Mouse (Mus musculus) erythroid progenitor cell, adult 5-6 weeks (primary cell): ENCODE measurements around the gene Tnik. TPM values are rescaled to one million over a fixed set of nuclear protein-coding genes. Genes with fewer than 3 reads are reported as not detected.

Source experiments
- ATAC-seq: replicated peaks from 2 replicates; pipeline ENCODE4 v1.8.0; 2016; ENCODE audit warnings: moderate number of reproducible peaks, mild to moderate bottlenecking, moderate TSS enrichment, inconsistent platforms; ENCODE audit not compliant: poor library complexity, low FRiP score, severe bottlenecking
- total RNA-seq, 2 experiments: library from RNA; stranded (forward) in 1 of 2; stranded (reverse) in 1 of 2; fragments of 150-400 nt in 1 of 2; fragments of 186-747, 209-891 nt in 1 of 2; gene quantifications; 2 replicates each; pipeline versions ENCODE4 v1.2.3 to v1.2.4; 2015 to 2017; ENCODE audit warnings: low replicate concordance in 2 of 2

Gene Tnik
- total RNA-seq, 2 experiments from 2014 or later: 2.5 to 7.1 TPM

DNA sequence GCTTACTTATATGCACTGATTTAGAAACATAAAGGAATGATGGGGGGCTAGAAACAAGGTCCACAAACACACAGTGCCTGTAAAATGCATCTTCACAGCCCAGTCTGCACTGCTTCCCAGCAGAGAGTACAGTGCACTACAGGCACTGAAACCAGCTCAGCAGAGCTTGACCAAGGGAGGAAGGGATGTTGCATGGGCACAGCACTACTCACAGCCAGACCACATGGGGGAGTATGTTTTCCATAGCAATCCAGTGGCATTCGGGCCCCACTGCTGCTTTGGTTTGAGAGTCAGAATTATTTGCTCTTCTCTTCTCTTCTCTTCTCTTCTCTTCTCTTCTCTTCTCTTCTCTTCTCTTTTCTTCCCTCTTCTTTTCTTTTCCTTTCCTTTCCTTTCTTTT is 395.3 kb downstream of the Tnik start:
- no peak for ATAC-seq

DNA sequence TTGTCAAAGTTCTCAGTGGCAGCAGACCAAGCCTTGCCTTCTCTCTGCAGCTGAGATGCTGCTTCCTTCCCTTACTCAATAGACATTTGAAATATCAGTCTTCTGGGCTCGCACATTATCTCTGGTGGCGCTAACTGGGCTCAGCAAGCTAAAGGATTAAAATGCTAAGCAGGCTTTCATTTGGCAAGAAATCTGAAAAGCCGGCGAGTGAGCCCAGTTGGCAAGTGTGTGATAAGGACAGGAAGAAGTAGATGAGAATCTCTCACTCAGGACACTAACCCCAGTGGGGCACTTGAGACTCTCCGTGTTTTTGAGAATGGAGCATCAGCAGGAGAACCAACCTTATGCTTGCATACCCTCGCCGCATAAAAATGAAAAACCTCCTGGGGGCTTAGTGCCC is 417.8 kb downstream of the Tnik start:
- no peak for ATAC-seq

DNA sequence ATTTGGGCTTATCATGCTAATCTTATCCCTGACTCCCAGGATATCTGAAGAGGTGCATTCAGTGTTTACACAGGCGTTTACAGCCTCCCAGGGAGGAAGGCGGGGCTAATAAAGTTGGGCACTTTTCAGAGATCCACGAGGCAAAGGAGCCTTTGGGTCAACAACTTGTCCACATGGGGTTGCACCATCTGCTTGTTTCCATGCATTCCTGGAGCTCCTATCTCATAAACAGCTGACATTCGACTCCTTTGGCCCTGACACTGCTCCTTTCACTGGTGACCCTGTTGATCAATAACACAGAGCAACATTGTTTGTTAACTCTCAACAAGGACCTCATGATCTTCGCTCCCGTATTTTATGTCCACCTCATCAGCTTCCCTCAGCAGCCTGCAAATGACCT is 418.9 kb downstream of the Tnik start:
- ATAC-seq: no peak

DNA sequence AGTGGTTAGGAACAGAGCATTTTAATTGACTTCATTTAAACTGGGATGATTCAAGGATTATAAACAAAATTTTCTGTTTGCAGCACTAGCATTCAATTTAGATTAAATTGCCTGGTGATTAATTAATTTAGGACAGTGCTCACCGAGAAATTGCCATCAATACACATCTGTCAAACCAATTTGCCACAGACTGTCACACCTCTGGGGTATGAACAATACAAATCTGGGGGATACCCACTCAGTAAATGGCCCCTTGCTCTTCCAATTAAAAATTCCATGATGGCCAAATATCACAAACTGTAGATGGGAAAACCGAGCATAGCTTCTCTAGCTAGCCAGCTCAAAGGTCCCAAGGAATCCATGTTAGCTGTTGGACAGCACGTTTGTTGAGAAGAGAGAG is 419.4 kb downstream of the Tnik start:
- no peak for ATAC-seq

DNA sequence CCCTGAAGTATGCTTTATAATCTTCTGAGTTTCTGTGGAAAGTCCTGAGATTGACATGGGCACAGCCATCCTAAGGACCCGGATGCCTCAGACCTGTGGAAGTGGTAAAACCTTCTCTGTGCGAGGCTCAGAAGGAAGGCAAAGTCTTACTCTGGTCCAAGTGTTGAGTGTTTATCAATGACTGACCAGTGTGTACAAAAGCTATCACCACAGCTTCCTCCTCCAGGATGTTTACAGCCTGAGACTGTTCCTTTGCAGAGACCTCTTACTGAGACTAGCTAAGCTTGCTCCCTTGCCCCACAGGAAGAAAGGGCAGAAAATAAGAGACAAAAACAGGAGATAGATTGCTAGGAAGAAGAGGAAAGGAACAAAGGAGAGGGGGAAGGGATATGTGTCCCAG is 422.5 kb downstream of the Tnik start:
- no peak for ATAC-seq

DNA sequence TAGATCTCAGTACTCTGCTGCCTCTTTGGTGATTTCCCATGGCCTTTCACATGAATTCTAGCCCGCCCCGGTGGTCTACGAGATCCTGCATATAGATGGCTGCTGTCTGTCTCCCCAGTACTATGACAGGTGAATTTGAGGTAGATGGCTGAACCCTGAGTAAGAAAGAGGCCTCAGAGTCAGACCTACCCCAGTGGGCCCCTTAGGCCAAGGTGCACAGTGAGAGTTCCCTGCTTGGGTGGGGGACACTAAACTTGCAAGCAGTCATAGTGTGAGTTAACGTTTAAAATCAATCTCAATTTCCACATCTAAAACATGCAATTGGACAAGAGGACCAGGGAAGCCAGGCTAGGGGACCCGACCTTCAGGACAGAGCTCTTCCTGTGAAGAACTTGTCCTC is 431.8 kb downstream of the Tnik start:
- ATAC-seq: no peak

DNA sequence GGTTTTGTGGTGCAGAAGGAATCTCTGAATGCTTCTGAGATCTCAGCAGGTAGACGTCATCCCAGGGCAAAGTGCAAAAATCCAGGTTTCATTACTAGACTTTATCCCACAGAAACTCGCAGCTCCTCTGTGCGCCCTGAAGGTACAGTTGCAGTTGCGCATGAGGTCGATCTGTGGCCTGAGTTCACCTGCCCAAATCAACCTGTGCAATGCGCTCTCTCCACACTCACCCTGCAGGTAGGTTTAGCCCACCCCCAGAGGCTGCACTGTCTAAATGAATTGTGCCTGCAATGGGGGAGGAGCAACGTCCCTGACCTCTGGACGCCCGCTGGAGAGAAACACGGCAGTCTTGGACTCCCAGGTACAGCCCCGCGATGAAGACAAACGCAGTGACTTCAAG is 432.6 kb downstream of the Tnik start:
- no peak for ATAC-seq

DNA sequence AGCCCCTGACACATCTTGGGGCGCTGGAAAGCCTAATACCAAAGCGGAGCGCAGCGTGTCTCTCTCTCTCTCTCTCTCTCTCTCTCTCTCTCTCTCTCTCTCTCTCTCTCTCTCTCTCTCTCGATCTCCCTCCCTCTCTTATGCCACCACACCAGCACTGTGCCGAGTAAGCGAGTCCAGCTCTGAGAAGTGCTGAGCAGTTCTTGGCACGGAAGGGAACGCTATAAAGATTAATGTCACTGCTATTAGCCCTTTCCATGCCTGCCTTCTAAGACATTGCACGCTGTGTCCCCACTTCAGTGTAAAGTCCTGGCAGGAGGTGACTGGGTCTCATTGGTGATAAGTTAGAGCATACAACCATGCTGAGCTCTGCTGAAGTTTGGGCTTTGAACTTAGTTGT is 433.1 kb downstream of the Tnik start:
- ATAC-seq: no peak

DNA sequence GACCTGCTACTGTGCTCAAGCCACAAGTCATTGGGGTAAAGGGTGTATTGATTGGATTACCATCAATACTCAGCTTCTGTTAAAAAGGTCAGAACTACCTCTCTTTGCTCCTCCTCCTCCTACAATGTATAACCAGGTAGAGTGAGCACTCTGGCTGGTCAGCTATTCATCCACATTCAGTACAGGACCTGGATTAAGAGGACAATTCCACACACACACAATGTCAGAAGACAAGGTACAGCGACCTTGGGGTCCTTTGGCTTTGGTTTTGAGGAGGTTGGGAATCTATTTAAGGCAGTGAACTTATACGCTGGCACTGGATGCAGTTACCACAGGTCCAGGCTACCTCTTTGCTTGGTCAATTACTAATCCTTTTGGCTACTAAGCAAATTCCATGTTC is 434.8 kb downstream of the Tnik start, which contains the start of gene Slc2a2:
TSS of gene Slc2a2 (plus strand) at position 107 of the 400 bp plus-strand sequence.
- ATAC-seq: no peak

DNA sequence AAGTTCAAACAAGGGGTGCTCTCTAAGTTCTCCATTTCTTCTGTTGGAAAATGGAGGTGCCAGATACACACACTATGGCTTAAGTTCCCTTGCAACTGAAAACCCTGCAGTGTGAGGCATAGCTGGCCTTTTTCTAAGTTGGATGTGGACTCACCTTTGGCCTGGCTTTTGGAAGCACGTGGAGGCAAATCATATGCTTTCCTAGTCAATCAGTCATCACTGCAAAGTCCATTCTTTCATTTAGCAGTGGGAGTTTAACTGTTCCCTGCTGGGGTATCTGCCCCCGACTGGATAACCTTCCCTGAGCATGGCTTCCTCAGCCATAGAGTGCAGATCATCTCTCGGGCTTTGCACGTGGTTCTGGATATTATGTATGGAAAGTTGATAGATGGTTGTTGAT is 436.6 kb downstream of the Tnik start:
- 0 out of 2 replicates have a peak, but pooled peaks have one; percentile 34 for ATAC-seq

DNA sequence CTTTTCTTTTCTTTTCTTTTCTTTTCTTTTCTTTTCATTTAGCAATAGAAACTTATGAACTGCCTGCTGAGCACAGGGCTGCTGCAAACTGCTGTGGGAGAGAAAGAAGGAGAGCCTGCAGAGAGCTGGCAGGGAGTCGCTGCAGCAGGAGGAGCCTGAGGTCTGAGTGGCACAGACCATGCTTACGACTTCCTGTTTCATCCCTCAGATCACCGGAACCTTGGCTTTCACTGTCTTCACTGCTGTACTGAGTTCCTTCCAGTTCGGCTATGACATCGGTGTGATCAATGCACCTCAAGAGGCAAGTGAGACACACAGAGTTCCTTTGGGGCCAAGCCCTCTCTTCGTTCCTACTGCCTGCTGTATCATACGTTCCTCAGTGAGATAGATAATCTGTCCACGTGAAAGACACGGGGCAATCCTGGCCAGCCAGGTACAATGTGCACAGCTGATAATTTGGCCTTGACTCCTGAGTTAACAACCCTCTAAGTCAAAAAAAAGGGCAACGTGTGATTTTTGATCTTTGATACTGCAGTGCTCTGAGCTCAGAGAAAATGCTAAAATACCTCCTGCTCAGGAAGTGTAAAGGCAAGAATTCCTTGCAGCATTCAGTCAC is 442.6 kb downstream of the Tnik start:
- no peak for ATAC-seq

DNA sequence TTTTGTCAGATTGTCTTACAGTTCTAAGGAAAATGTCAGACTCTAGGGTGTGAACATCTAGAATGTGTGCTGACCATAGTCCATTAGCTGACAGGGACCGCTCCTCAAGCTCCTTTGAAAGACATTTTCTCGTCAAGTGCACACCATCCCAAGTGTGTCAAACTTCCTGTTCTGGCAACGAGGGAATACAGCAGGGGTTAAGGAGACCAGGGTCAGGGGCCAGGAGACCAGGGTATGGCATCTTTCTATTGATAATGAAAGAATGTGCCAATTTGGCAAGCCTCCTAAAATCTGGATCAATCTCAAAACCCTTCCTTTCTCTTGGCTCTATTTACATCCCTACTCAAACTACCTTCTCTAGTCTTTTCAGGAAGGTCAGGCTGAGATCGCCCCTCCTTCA is 443.7 kb downstream of the Tnik start:
- no peak for ATAC-seq

DNA sequence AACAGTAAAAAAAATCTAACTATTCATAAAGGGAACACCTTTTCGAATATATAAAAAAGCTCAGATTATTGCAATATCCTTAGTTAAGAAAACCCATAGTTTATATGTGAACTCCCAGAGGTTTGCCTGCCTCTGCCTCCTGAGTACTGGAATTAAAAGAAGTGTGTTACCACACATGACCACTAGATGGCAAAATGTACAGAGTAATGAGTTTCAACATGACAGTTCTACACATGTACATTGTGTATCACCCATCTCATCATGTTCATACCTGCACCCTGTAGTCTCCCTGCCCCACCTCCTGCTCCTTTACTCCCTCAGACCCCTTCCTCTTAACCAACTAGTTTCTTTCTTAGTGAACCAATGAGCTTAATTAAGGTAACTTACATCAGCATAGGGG is 446.7 kb downstream of the Tnik start:
- peak; percentile 67; the same call in 1 of the 2 replicates for ATAC-seq

DNA sequence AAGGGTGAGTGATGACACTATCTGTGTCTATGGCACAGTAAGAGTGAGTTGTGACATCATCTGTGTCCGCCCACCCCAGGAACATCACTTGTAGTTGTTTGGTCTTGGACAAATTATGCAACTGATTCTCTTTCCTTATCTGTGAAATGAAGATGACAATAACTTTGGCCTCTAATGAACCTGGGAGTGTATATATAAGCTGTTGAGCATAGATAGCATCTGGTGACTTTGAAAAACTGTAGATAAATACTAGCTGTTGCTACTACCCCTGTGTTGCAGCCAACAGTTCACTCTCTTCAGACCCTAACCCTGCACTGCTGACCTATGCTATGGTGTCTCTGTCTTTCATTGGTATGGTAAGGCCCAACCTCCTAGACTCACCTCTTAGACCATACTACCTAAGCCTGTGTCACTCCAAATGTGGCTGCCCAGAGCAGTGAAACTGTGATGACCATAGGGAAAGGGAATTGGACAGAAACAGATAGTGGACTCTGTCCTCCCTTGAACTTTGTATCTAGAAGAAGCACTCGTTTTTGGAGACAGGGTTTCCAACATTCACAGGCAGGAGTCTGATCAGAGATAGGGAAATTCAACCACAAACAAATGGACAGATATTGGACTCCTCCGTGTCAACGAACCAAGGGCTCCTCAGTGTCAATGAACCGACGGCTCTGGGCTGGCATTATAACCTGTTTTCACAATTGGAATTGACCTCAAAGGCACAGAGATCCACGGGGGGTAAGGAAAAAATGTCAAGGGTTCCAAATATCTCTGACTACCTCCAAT is 451.1 kb downstream of the Tnik start:
- no peak for ATAC-seq

DNA sequence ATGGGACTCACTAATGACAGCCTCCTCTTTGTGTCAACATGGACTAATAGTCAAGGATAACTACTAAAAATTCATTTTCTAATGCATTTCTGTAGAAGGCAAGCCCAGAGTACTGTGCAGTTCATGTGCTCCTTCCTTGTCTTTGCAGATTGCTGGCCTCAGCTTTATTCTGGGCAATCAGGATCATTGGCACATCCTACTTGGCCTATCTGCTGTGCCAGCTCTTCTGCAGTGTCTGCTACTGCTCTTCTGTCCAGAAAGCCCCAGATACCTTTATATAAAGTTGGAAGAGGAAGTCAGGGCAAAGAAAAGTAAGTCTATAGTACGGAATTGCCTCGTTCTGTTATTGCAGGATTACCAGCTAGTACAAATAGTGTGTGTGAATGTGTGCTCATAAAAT is 455.5 kb downstream of the Tnik start:
- ATAC-seq: no peak

DNA sequence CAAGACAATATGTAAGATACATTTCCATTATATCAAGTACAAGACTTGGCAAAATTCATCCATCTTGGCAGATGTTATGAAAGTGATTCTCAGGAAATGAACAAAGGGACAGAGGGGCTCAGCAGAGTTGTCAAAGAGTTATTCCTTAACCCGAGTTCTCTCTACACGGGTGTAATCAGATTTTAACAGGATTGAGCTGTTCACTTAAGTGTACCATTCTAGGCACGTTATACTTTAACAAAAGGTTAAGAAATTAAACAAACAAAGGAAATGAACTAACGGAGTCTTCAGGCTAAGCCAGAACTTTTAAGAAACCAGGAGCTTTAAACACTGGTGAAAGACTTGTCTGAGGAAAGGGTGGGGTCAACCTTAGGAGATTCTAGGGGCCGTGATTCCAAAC is 458.2 kb downstream of the Tnik start:
- ATAC-seq: no peak

DNA sequence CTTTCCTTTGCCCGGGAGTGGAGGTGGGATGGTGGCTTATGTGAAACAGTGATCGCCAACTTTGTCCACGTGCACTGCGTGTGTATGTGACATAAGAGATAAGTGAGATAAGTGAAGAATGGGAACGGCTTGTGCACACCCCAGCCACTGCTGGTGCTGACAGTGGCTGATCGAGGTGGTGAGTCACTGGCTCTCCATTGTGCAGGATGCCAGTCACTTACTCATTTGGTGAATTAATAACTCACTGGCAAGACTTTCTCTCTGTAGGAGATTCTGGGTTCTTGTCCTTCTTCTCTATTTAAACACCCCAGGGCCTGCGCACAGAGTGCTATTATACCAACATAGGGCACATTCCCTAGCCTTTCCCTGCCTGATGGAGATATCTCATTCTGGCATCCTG is 458.8 kb downstream of the Tnik start:
- ATAC-seq: no peak

DNA sequence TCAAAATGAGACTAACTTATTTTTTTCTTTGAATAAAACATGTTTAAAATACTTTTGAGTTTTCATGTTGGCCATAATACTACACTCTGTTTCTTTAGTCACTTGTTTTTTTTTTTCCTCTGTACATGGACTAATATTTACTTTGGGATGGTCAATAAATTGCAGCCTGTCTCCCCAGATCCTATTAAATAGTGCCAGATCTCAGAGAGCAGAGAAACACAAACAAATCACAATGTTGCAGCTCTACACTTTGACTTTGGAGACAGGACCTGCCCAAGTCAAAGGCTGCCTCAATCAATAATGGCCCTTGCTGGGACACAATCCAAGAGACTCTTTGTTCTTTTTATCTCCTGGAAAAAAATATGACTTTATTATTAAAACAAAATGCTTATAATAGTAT is 459.5 kb downstream of the Tnik start:
- ATAC-seq: no peak

DNA sequence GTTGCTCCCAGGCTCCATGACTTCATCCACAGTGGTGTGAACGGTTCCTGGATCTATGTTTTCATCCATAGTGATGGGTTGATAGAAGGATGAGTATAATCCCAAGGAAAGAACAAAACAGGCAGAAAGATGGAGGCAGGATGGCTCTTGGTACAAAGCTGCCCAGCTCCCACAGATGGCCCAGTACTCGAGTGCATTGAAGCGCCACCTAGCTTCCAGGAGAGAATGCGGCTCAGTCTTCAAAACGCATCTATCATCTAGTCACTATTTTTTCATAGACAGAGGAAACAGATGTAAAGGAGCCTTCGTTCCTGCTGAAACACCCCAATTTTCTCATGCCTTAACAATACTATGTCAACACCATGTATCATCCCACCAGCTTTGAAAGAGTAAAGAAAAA is 460.5 kb downstream of the Tnik start:
- ATAC-seq: no peak

DNA sequence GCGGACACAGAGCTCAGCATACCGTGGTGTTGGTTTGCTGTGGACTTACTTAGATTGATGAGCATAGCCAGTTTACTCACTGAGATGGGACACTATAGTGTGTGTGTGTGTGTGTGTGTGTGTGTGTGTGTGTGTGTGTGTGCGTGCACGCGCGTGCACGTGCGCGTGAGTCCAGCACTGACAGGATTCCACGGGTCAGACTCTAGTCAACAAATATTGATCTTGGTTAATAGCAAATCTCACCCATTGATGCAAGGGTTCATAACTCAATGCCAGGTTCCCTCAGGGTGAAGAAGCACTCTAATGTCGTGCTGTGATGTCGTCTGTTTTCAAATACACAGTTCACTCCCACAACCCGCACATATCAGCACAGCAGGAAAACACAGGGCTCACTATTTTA is 462.2 kb downstream of the Tnik start:
- ATAC-seq: no peak
